Mouse (Mus musculus) ES-Bruce4 (cell line): ENCODE data around the gene Prss57.
A peak's percentile ranks its signal among the peaks of the same experiment; 100 is the strongest.

Source experiments
- CTCF ChIP-seq: IDR thresholded peaks from one replicate; pipeline ENCODE4 v1.8.1; 2011; ENCODE audit warnings: low read depth, low read length
- EP300 ChIP-seq: IDR thresholded peaks from 2 replicates; pipeline ENCODE4 v1.6.1; 2011; ENCODE audit warnings: low read depth, low read length; ENCODE audit not compliant: insufficient read depth
- POLR2A ChIP-seq: IDR thresholded peaks from one replicate; pipeline ENCODE4 v1.8.1; 2011; ENCODE audit warnings: low read length; ENCODE audit not compliant: insufficient read depth

DNA sequence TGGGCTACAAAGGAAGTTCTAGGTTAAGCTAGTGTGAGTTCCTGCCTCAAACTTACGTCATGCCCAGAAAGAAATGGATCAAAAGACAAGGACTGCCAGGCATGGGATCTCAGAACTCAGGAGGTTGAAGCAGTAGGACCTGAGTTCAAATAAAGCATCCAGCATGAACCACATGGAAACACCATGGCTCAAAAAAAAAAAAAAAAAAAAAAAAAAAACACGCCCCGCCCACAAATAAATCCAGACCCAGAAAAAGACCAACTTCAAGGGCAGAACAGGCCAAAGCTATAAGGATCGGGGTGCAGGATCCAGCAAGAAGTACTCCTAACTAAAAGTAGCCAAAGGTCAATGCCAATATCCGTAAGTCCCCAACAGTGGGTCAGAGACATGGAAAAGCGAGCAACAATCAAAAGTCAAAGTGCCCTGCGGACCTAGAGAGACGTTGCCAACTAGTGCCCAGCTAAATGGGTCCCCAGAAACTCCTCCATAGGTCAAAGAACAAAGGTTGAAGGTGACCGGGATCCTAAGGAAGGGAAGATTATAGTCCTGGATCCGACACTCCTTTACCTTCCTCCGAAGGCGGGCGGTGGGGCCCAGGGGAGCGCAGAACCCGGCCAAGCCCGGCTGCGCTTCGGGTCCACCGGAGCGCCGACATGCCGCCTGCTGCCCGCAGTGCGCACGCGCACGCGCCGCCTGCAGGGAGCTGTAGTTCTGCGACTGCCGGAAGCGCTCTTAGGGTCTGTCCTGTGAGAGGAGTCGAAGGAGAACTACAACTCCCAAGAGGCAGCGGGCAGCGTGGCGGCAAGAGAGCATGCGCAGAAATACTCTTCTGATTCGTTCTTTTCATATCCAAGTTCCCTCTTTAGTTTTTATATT lies 44.6 kb downstream of the Prss57 start, which contains the start of gene Polrmt:
- TF ChIP-seq POLR2A (peak; percentile 34), EP300 (no peak), CTCF (no peak)
